Mouse (Mus musculus): ENCODE measurements around the gene Ace2.

DNA sequence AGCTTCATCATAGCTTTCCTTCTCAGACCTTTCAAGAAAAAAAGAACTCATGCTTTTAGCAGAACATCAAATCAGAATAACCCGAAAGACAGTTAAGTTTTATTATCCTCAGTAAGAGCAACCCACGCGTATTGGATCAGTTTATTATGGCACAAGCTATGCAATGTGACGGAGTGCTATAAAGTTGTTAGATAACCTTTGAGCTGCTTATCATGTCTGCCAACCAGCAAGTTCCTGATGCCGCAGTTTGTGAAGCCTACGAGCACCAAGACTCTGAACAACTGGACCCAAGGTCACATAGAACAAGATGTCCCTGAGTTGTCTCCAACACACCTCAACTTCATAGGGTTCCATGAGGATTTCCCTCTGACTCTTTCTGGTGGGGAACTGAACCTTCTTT, 25.4 kb upstream of the Ace2 start:
- TF ChIP-seq CTCF (IDR thresholded peaks at IDR 0.05; ENCODE audit: extremely low read depth, insufficient read depth, insufficient read length, insufficient replicate concordance) (no peak), POLR2A (IDR thresholded peaks at IDR 0.05; ENCODE audit: low read depth, low read length) (no peak)

Measured in spleen, adult 2 months (tissue).